Mouse (Mus musculus) urinary bladder, postnatal 14 days (tissue): Measurements from ENCODE around the gene Gm17657.
"Not testable (repeated sequence)": the region's sequence is repeated elsewhere in the genome, so short reads cannot be mapped to it uniquely, and the experiment has no call there.

Source experiments
- DNase-seq: peaks from one replicate; pipeline ENCODE4 v3.0.0; 2021; ENCODE audit warnings: low spot score

The Gm17657 gene

GRCm38 (mm10) chr17:29502005-29502668, 47.3 kb downstream of the Gm17657 start:
- DNase-seq = no peak

GRCm38 (mm10) chr17:29500802-29501469, 48.5 kb downstream of the Gm17657 start:
- DNase-seq = no peak

DNA sequence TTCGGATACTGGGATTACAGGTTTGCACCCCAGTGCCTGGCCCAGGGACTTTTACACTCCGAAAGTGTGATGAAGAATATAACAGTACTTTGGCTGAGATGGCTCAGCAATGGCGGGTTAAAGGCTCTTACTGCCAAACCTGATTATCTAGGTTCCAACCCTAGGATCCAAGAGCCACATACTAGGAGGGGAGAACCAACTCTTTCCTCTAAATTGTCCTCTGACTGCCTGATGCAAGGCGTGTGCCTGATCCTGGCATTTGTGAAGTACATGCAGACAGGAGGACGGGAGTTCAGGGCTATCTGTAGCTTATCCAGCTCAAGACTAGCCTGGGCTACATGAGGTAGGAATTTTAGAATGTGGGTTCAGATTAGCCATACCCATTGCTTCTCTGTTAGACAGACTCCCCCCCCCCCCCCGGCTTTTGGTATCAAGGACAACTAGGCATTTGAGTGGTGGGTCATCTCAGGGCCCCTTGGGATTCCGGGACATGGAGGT, 49.1 kb downstream of the Gm17657 start:
- no peak for DNase-seq

- no peak for DNase-seq
Observed at GRCm38 (mm10) chr17:29499511-29499910, 49.9 kb downstream of the Gm17657 start.

- DNase-seq = not testable (repeated sequence)
Observed at GRCm38 (mm10) chr17:29498952-29499351, 50.5 kb downstream of the Gm17657 start.

- peak; percentile 18 for DNase-seq
Observed at GRCm38 (mm10) chr17:29498028-29498427, 51.4 kb downstream of the Gm17657 start.

- DNase-seq = not testable (repeated sequence)
Observed at GRCm38 (mm10) chr17:29497481-29497880, 52.0 kb downstream of the Gm17657 start.

DNA sequence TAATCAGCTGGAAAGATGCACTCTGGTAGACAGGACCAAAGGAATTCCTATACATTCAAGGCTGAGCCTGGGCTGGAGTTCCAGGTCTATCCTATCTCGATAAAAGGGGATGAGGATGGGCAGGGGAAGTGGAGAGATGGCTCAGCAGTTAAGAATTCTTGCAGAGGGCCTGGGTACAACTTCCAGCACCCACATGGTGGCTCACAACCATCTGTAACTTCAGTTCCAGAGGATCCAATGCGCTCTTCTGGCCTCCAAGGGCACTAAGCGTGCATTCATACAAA, 52.4 kb downstream of the Gm17657 start:
- no peak for DNase-seq

GRCm38 (mm10) chr17:29496211-29497070, 53.0 kb downstream of the Gm17657 start:
- no peak for DNase-seq

DNA sequence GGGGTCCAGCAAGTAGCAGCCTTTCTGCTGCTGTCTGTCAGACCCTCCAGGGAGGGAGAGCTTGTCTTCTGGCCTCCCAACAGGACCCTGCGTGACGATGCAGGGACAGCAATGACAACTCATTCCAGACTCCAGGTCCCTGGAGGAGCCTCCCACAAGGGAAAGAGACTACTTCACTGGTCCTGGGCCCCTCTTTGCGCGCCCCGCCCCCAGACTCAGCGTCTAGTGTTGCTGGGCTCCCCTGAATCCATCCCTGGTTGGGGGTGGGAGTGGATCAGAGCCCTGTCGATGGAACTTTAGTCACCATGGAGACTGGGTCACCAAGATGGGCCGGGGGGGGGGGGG, 54.7 kb downstream of the Gm17657 start:
- DNase-seq = no peak

DNA sequence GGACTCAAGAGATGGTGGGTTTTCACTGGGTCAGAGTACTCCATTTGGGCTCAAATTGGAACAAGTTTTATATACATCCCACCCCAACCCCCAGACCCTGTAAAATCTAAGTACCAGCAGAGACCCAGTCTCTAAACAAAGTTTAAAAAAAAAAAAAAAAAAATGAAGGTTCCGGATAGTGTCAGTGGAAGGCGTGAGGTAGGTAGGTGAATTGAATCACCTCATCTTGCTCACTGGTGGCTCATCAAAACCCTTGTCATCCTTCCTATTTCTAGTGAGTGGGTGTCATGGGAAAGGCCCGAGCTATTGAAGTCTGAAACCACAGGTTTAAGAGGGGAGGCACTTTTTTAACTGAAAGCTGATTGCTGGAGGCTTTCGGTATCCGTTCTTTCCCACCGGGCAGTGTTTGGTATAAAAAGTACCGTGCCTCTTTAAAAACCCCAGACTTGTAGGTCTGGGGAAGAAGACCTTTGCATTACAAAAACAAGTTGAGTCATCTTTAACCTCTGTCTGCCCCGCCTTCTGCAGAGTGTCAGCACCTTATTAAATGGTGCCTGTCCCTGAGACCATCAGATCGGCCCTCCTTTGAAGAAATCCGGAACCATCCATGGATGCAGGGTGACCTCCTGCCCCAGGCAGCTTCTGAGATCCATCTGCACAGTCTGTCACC, 55.2 kb downstream of the Gm17657 start:
- DNase-seq = no peak

- DNase-seq = no peak
Observed at GRCm38 (mm10) chr17:29493461-29493980, 55.9 kb downstream of the Gm17657 start.

DNA sequence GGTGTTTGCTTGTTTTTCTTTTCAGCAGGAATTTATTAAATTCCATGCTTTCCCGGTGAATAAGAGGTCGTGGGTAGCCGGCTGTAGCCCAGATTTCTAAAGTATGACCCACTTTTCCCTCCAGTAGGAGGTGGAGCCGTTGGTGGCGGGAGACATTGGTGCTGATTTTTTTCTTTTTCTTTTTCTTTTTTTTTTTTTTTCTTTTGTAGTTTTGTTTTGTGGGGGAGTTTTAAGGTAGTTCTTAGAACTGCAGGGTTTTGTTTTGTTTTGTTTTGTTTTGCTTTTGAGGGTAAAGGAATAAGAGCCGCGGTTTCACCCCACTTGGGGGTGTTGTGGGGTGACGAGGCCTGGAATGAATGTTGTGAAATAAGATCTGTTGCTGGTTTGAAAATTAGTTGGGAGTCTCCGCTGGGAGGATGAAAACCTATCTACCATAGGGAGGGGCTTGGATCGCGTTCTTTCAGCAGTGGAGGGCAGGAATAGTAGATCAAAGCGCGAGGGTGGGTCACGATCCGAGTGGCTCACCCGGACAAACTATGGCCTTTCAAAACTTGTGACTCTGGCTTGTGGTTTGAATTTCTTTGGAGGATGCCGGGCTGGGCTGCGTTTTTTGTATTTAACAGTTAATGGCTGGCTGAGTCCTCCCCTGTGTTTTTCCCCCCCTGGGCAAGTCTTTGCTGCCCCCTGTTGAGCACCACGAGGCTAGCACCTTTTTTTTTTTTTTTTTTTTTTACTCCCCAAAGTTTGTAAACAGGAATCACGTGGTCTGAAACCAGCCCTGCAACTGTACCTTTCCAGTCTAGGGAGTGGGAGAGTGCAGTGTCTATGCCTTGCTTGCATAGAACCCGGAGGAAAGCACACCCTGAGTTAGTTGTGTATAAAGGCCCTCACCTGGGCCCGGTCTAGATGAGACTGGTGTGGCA, 56.9 kb downstream of the Gm17657 start:
- DNase-seq = peak; percentile 75

- DNase-seq = peak; percentile 71
Observed at GRCm38 (mm10) chr17:29491591-29492268, 57.7 kb downstream of the Gm17657 start.

GRCm38 (mm10) chr17:29490713-29491581, 58.5 kb downstream of the Gm17657 start, which contains the start of gene Pim1:
TSS of gene Pim1 (plus strand) at chr17:29490753.
- peak; percentile 51 for DNase-seq

DNA sequence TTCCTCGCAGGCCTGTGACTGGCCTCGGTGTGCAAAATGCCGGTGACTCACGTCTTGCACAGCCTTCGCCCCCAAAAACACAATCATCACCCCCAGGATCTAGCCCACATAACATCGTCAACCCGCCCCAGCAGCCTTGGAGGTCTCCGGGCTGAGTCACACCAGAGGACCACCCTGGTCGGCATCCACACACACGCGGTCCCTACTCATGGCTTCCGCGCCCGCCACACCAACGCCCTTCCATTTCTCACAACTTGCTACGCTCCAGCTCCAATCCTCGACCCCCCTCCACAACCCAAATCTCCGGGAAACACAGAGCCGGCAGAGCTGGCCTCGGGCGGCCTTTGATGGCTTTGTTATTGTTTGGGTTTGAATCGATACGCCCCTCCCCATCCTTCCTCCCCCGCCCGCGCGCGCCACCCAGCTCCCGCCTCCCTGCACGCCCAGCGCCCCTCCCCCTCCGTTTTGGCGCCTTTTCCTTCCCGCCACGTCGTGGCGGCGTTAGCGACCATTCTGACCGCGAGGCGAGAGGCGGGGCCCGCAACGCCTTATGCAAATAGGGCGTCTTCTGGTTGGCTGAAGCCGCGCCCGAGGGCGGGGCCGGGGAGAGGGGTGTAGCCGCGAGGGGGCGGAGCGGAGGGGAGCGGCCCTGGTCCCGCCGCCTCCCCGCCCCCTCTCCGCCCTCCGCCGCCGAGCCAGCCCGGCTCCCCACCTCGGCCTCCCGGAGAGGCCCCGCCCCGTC, 59.3 kb downstream of the Gm17657 start:
- peak; percentile 99 for DNase-seq

DNA sequence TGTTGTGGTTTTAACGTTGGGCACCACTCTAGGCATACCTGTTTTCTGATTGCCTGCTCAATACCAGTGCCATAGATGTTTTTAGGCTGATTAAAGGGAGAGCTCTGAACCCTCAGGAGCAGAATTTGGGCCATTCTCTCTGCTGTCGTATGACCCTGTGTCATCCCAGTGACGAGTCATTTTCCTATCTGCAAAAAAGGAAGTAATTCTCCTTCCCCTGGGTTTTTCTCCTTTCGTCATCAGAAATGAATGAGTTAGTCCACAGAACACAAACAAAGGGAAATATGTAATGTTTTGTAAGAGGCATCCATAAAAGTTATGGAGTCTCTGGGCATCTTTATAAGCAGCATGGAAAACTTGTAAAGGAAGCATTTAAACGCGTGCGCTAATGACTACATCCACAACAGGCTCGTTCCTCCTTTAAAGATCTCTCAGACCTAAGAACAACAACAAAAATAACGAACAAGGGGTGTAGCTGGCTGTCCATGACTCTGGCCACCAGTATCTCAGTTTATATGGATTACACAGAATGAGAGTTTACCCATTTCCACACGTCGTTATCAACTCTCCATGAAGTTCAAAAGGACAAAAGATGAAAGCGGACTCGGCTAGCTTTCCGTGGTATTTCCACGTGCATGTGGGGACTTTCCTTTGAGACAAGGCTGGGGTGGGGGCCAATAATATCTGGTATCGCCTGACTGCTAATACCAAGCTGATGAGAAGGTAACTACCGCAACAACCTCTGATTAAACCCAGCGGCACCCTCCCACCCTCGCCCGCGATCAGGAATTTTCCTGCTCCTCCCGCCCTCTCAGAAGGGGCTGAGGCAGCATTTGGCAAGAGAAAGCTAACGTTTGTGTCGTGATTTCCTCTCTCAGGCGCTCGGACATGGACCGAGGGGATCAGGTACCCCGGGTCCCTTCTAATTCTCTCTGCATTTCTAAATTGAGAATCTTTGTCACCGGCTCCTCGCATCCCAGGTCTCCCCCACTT, 60.2 kb downstream of the Gm17657 start:
- DNase-seq = peak; percentile 41
